Mouse (Mus musculus): Measurements from ENCODE around the gene Rab3b.

- no peak for TF ChIP-seq MAFK (IDR thresholded peaks at IDR 0.05; ENCODE audit: insufficient read depth, low read depth, low read length)
- no peak for TF ChIP-seq ZNF384 (IDR thresholded peaks at IDR 0.05; ENCODE audit: low read depth, low read length)
- no peak for TF ChIP-seq CHD2 (IDR thresholded peaks at IDR 0.05; ENCODE audit: low read depth, low read length)
- TF ChIP-seq ZC3H11A (IDR thresholded peaks at IDR 0.05; ENCODE audit: borderline replicate concordance, low read depth, low read length) = no peak
These were observed 30.4 kb upstream of the Rab3b start, which contains the start of gene A730015C16Rik for GRCm38 (mm10) chr4:108848505-108848848.

Data from ES-E14 (cell line).